Mouse (Mus musculus) gastrocnemius, adult 18-20 months (tissue): ENCODE data around the gene Snf8. TPM values are rescaled to one million over a fixed set of nuclear protein-coding genes. Genes with fewer than 3 reads are reported as not detected.

ENCODE experiments used
- DNase-seq: peaks from one replicate; pipeline ENCODE4 v3.0.0; 2021; ENCODE audit warnings: low spot score
- long read RNA-seq, 2 experiments: library from polyadenylated mRNA; stranded (forward); transcript quantifications; one replicate each; pipeline ENCODE4 v2.0.0; 2021
- total RNA-seq, 2 experiments: library from RNA; stranded (reverse); gene quantifications; 2 replicates each; pipeline ENCODE4 v1.2.3; 2021

The Snf8 gene
- 10 to 100 TPM; 33.4 to 35.7 TPM for total RNA-seq
- long read RNA-seq, experiment 1, transcript Snf8-201 (8 exons, 1,004 nt), result major isoform, 13 of 17 reads
- long read RNA-seq, experiment 1, partial matches to known transcripts, result 2 of 17 reads
- long read RNA-seq, experiment 1, other reads (novel, unspliced or antisense), result 2 of 17 reads
- long read RNA-seq, experiment 2, transcript Snf8-201 (8 exons, 1,004 nt), result major isoform, 8 of 9 reads
- long read RNA-seq, experiment 2, partial matches to known transcripts, result 0 of 9 reads
- long read RNA-seq, experiment 2, other reads (novel, unspliced or antisense), result 0 of 9 reads

- DNase-seq, result peak; percentile 93
Observed at GRCm38 (mm10) chr11:96034596-96035052, at the start of gene Snf8. Gene Snf8, plus strand, starts transcription at chr11:96034885.

GRCm38 (mm10) chr11:95987854-95988447 lies 46.7 kb upstream of the Snf8 start:
- DNase-seq, result no peak

- DNase-seq, result peak; percentile 20
Observed at GRCm38 (mm10) chr11:95988533-95988932, 46.2 kb upstream of the Snf8 start.

- no peak for DNase-seq
Observed at GRCm38 (mm10) chr11:95989864-95990263, 44.8 kb upstream of the Snf8 start.

- DNase-seq, result no peak
Observed at GRCm38 (mm10) chr11:95990431-95990830, 44.3 kb upstream of the Snf8 start.

- no peak for DNase-seq
Observed at GRCm38 (mm10) chr11:95990886-95991708, 43.6 kb upstream of the Snf8 start.

- no peak for DNase-seq
Observed at GRCm38 (mm10) chr11:95994151-95994550, 40.5 kb upstream of the Snf8 start.

- no peak for DNase-seq
Observed at GRCm38 (mm10) chr11:96003100-96003900, 31.4 kb upstream of the Snf8 start.

GRCm38 (mm10) chr11:96003969-96004792 lies 30.5 kb upstream of the Snf8 start:
- DNase-seq, result no peak

- no peak for DNase-seq
Observed at GRCm38 (mm10) chr11:96004793-96005402, 29.8 kb upstream of the Snf8 start.

- DNase-seq, result no peak
Observed at GRCm38 (mm10) chr11:96005403-96006271, 29.0 kb upstream of the Snf8 start, which contains the start of gene Igf2bp1. Gene Igf2bp1, minus strand, starts transcription at chr11:96005940.

GRCm38 (mm10) chr11:96006367-96006851 lies 28.3 kb upstream of the Snf8 start:
- peak; percentile 10 for DNase-seq

- no peak for DNase-seq
Observed at GRCm38 (mm10) chr11:96006852-96007515, 27.7 kb upstream of the Snf8 start.

GRCm38 (mm10) chr11:96007516-96008235 lies 27.0 kb upstream of the Snf8 start:
- no peak for DNase-seq

GRCm38 (mm10) chr11:96008827-96009226 lies 25.9 kb upstream of the Snf8 start:
- no peak for DNase-seq

- DNase-seq, result no peak
Observed at GRCm38 (mm10) chr11:96011982-96012381, 22.7 kb upstream of the Snf8 start.

GRCm38 (mm10) chr11:96015421-96015820 lies 19.3 kb upstream of the Snf8 start:
- no peak for DNase-seq

- no peak for DNase-seq
Observed at GRCm38 (mm10) chr11:96017941-96018351, 16.7 kb upstream of the Snf8 start.
